Mouse (Mus musculus): ENCODE results near the gene Caps2. TPM values are rescaled to one million over a fixed set of nuclear protein-coding genes. Genes with fewer than 3 reads are reported as not detected.
"Not testable (repeated sequence)": the region's sequence is repeated elsewhere in the genome, so short reads cannot be mapped to it uniquely, and the experiment has no call there.

Caps2 gene
- total and polyA plus RNA-seq, 2 experiments from 2014 or later: 0.52 to 0.93 TPM

DNA sequence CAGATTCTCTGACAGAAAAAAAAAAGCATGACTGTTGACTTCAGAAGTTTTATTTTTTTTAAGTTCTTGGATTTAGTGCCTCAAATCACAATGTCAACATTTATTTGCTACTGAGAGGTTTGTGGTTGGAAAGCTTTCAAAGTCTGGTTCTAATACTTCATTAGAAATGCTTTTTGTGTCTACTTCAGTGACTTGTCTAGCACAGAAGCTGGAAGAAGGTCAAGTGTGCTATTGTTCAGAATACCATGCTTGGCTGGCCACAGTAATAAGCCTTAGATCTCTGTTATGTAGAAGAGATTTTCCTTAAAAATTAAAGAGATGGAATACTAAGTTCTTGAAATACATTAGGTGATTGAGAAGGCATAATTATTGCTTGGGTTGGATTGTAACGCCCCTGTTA, 63.7 kb downstream of the Caps2 start:
- no peaks in the 10 kb centered on the region for H3K9me3 ChIP-seq (ENCODE audit: low read length)
- ATAC-seq (ENCODE audit: low FRiP score): no peak
- no peaks in the 10 kb centered on the region for H3K36me3 ChIP-seq (ENCODE audit: insufficient read depth, low read length)
- H3K4me3 ChIP-seq (ENCODE audit: low read depth, low read length): no peak overlapping the region
- TF ChIP-seq CTCF (IDR thresholded peaks at IDR 0.05): no peak
- WGBS: 75% methylated on average over 1 of the region's 1 CpGs
- no peaks in the 10 kb centered on the region for H3K27me3 ChIP-seq (ENCODE audit: insufficient read depth, low read length)
- no peaks in the 10 kb centered on the region for H3K4me1 ChIP-seq (ENCODE audit: insufficient read depth, low read length)
- H3K4me2 ChIP-seq (ENCODE audit: low read depth, low read length, poor library complexity, severe bottlenecking): no peak overlapping the region
- no peak for DNase-seq (ENCODE audit: low spot score)
- H3K27ac ChIP-seq (ENCODE audit: low read depth, low read length): no peak overlapping the region
- no peak overlapping the region for H3K9ac ChIP-seq (replicated peaks; ENCODE audit: low read length, poor library complexity, severe bottlenecking)

DNA sequence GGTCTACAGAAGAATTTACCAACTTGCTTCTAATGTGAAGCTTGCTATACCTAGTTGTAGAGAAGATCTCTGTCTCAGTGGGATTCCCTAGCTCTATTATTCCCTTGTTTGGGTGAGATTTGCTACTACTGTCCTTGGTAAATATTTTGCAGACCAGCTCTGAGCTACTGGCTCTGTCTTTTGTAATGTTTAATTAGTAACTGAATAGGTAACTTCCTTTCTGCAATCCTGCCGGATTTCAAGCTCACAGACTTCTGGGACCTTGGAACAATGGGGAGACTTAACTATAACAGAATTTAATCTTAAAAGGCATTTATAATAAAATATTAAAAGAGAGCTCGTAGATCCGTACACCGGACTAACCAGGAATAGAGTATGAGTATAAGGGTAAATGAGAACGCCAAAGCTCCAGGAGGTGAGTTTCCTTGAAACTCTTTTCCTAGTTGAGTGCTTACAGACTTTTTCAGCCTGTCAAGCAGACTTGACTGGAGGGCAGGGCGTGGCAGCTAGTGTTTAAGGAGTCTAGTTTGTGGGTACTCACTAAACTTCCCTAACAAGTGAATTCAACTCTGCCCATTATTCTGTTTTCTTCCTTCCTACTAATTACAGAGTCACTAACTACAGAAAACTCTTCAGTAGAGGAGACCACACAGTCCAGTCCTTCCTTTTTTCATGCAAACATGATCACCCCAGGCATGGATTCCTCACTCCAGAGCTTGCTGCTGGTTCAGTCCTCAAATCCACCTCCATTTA, 65.8 kb downstream of the Caps2 start:
- 38% methylated on average over 6 of the region's 6 CpGs for WGBS
- not testable (repeated sequence) for H3K27ac ChIP-seq (ENCODE audit: low read depth, low read length); H3K36me3 ChIP-seq (ENCODE audit: insufficient read depth, low read length); H3K27me3 ChIP-seq (ENCODE audit: insufficient read depth, low read length); H3K4me2 ChIP-seq (ENCODE audit: low read depth, low read length, poor library complexity, severe bottlenecking); ATAC-seq (ENCODE audit: low FRiP score); H3K9ac ChIP-seq (replicated peaks; ENCODE audit: low read length, poor library complexity, severe bottlenecking); H3K4me3 ChIP-seq (ENCODE audit: low read depth, low read length); H3K9me3 ChIP-seq (ENCODE audit: low read length); DNase-seq (ENCODE audit: low spot score); H3K4me1 ChIP-seq (ENCODE audit: insufficient read depth, low read length)

DNA sequence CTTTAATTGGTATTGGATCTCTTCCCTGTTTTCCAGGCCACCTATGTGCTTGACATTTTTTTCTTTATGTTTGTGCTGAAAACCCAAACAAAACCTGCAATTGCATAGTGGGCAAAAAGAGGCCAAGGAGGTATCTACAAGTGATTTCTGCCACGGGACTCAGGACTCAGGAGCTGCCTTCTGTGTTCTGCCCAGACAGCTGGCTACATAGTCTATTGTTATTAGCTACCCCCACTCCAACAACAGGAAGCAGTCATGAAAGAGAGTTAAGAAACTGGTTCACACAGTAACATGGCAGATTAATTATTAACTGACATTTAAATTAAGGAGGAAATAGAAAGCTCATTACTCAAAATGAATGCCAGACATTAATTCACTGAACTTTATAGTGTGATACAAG, 69.3 kb downstream of the Caps2 start:
- WGBS: 24% methylated on average over 1 of the region's 1 CpGs
- not testable (repeated sequence) for ATAC-seq (ENCODE audit: low FRiP score); DNase-seq (ENCODE audit: low spot score)

DNA sequence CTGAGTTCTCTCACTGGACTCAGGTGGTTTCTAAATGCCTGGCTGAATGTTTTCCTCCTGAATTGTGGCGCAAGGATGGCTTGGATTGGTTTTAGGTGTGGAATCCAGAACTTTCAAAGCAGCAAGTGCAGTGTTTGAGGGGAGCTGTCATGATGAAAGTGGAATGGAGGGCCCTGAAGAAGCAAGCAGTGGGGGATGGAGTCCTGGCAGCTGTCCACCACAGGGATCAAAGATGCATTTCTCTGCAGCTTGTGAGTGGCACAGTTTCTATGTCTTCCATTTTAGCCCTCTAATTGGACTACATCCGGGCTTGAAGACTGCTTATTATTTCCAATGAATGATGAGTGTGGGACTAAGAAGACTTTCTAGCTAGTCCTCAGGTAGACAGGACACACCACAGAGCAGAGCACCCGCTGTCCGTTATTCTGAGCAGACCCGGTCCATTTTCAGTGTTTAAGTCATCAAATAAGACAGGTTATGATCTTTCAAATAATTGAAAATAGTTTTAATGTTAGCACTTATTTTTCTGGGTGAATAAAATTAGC, 72.0 kb downstream of the Caps2 start:
- not testable (repeated sequence) for H3K27me3 ChIP-seq (ENCODE audit: insufficient read depth, low read length); H3K36me3 ChIP-seq (ENCODE audit: insufficient read depth, low read length); H3K27ac ChIP-seq (ENCODE audit: low read depth, low read length); H3K4me2 ChIP-seq (ENCODE audit: low read depth, low read length, poor library complexity, severe bottlenecking); H3K9me3 ChIP-seq (ENCODE audit: low read length); H3K4me1 ChIP-seq (ENCODE audit: insufficient read depth, low read length); H3K4me3 ChIP-seq (ENCODE audit: low read depth, low read length); DNase-seq (ENCODE audit: low spot score); ATAC-seq (ENCODE audit: low FRiP score); H3K9ac ChIP-seq (replicated peaks; ENCODE audit: low read length, poor library complexity, severe bottlenecking)
- WGBS: 76% methylated on average over 5 of the region's 5 CpGs

More for the DNA sequence above, 69.3 kb downstream of the Caps2 start:
- not testable (repeated sequence) for H3K4me3 ChIP-seq (ENCODE audit: low read depth, low read length); H3K36me3 ChIP-seq (ENCODE audit: insufficient read depth, low read length); H3K9ac ChIP-seq (replicated peaks; ENCODE audit: low read length, poor library complexity, severe bottlenecking); H3K9me3 ChIP-seq (ENCODE audit: low read length); H3K4me2 ChIP-seq (ENCODE audit: low read depth, low read length, poor library complexity, severe bottlenecking); H3K4me1 ChIP-seq (ENCODE audit: insufficient read depth, low read length); H3K27me3 ChIP-seq (ENCODE audit: insufficient read depth, low read length); H3K27ac ChIP-seq (ENCODE audit: low read depth, low read length)

DNA sequence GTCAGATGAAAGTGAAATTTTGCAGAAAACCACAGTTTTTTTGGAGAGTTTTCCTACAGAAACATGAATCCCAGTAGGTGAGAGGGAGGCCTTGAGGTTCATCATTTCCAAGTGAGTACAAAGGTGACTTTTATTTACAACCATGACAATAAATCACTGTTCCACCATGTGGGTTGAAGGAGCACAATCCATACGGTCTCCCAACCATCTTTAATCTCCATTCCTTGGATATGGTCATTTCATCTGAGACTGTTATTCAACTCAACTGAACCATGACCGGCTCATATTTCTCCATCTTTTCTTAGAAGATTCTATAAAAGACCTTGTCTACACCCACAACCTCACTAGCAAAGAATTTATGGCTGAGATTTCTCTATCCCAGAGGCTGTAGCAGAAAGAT, 84.9 kb downstream of the Caps2 start:
- Histone ChIP-seq H3K4me3 (ENCODE audit: low read depth, low read length) (no peak overlapping the region), H3K9me3 (ENCODE audit: low read length) (no peaks in the 10 kb centered on the region), H3K9ac (replicated peaks; ENCODE audit: low read length, poor library complexity, severe bottlenecking) (no peak overlapping the region), H3K36me3 (ENCODE audit: insufficient read depth, low read length) (no peaks in the 10 kb centered on the region), H3K4me1 (ENCODE audit: insufficient read depth, low read length) (no peaks in the 10 kb centered on the region), H3K27me3 (ENCODE audit: insufficient read depth, low read length) (no peaks in the 10 kb centered on the region), H3K27ac (ENCODE audit: low read depth, low read length) (no peak overlapping the region), H3K4me2 (ENCODE audit: low read depth, low read length, poor library complexity, severe bottlenecking) (no peak overlapping the region)
- DNase-seq (ENCODE audit: low spot score) (no peak), ATAC-seq (ENCODE audit: low FRiP score) (no peak)
- WGBS: 81% methylated on average over 2 of the region's 2 CpGs
- no peak for TF ChIP-seq CTCF (IDR thresholded peaks at IDR 0.05)

DNA sequence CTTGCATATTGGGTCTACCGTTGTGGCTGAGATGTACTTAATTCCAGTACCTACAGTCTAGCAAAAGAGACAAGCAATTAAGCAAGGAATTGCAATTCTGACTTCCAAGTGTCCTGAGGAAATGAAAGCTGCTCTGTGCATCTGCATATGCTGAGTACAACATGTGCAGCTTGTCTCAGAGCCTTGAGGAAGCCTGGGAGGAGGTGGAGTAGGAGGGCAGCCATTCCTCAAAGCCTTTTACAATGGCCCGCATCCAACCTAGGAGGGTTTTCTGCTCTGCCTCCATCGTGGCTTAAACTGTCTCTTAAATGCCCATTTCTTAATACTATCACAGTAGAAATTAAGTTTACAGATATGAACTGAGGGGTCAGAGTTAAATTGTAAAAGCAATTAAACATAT, 100.0 kb downstream of the Caps2 start:
- Histone ChIP-seq H3K27ac (ENCODE audit: low read depth, low read length) (no peak overlapping the region), H3K36me3 (ENCODE audit: insufficient read depth, low read length) (no peaks in the 10 kb centered on the region), H3K4me2 (ENCODE audit: low read depth, low read length, poor library complexity, severe bottlenecking) (no peak overlapping the region), H3K4me3 (ENCODE audit: low read depth, low read length) (no peak overlapping the region), H3K4me1 (ENCODE audit: insufficient read depth, low read length) (no peaks in the 10 kb centered on the region), H3K27me3 (ENCODE audit: insufficient read depth, low read length) (no peaks in the 10 kb centered on the region), H3K9ac (replicated peaks; ENCODE audit: low read length, poor library complexity, severe bottlenecking) (no peak overlapping the region), H3K9me3 (ENCODE audit: low read length) (no peaks in the 10 kb centered on the region)
- ATAC-seq (ENCODE audit: low FRiP score) (no peak), DNase-seq (ENCODE audit: low spot score) (no peak)
- 75% methylated on average over 3 of the region's 3 CpGs for WGBS
- TF ChIP-seq CTCF (IDR thresholded peaks at IDR 0.05): no peak

Other genes starting within 250 kb of the Caps2 start
- 26.2 and 27.5 TPM in 2 replicates for gene Krr1, start 191.0 kb upstream of the Caps2 start, total RNA-seq (2014; rRNA removed)
- gene Krr1, start 191.0 kb upstream of the Caps2 start, polyA plus RNA-seq (2015; fragmentation: Nextera tagmentation; extraction: Ambion mirVana): 27.5 and 27.9 TPM in 2 replicates
- 0.49 and 2.7 TPM in 2 replicates for gene Glipr1, start 161.0 kb upstream of the Caps2 start, total RNA-seq (2014; rRNA removed)
- gene Glipr1, start 161.0 kb upstream of the Caps2 start, polyA plus RNA-seq (2015; fragmentation: Nextera tagmentation; extraction: Ambion mirVana): 0.85 and 1.2 TPM in 2 replicates
- gene Glipr1l1, start 103.4 kb upstream of the Caps2 start, total RNA-seq (2014; rRNA removed): 0.77 TPM in 1 of 2 replicates, not detected in the other
- 0.17 TPM in 1 of 2 replicates, not detected in the other for gene Glipr1l1, start 103.4 kb upstream of the Caps2 start, polyA plus RNA-seq (2015; fragmentation: Nextera tagmentation; extraction: Ambion mirVana)
- not detected in 2 replicates for gene Glipr1l2, start 80.3 kb upstream of the Caps2 start, total RNA-seq (2014; rRNA removed)
- gene Glipr1l2, start 80.3 kb upstream of the Caps2 start, polyA plus RNA-seq (2015; fragmentation: Nextera tagmentation; extraction: Ambion mirVana): not detected in 2 replicates
- gene Glipr1l3, start 3.3 kb upstream of the Caps2 start, total RNA-seq (2014; rRNA removed): 0.61 and 1.6 TPM in 2 replicates
- 0.58 and 0.59 TPM in 2 replicates for gene Glipr1l3, start 3.3 kb upstream of the Caps2 start, polyA plus RNA-seq (2015; fragmentation: Nextera tagmentation; extraction: Ambion mirVana)
- gene Kcnc2, start 107.5 kb downstream of the Caps2 start, total RNA-seq (2014; rRNA removed): 20.6 and 23.7 TPM in 2 replicates
- gene Kcnc2, start 107.5 kb downstream of the Caps2 start, polyA plus RNA-seq (2015; fragmentation: Nextera tagmentation; extraction: Ambion mirVana): 7.0 and 7.2 TPM in 2 replicates

Measured in midbrain, postnatal 0 days (tissue).